Mouse (Mus musculus): Measurements from ENCODE around the gene Aire.

DNA sequence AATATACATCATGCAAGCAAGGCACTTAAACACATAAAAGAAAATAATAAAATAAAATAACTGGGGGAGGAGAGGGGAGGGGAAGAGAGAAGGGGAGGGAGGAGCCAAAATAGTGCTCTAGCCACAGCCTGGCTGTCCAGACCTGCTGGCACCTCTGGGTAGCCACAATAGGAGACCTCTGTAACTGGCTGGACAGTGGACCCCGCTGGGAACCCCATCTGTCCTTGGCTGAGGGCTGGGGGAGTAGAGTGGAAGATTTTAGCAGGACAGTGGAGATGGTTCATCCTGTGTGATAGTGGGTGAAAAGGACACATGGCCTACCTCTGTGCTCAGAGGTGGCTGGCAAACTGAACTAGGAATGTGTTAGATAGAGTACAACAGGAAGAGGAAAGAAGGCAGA lies 1.1 kb upstream of the Aire start:
- TF ChIP-seq POLR2A (IDR thresholded peaks at IDR 0.05; ENCODE audit: borderline replicate concordance, extremely low read depth, low read depth, low read length) (no peak), CTCF (IDR thresholded peaks at IDR 0.05; ENCODE audit: insufficient read depth, low read length) (no peak)

All from lung, adult 2 months (tissue).